Comparison of ENCODE assay signal across 8 mouse cellular contexts in the genomic region with DNA sequence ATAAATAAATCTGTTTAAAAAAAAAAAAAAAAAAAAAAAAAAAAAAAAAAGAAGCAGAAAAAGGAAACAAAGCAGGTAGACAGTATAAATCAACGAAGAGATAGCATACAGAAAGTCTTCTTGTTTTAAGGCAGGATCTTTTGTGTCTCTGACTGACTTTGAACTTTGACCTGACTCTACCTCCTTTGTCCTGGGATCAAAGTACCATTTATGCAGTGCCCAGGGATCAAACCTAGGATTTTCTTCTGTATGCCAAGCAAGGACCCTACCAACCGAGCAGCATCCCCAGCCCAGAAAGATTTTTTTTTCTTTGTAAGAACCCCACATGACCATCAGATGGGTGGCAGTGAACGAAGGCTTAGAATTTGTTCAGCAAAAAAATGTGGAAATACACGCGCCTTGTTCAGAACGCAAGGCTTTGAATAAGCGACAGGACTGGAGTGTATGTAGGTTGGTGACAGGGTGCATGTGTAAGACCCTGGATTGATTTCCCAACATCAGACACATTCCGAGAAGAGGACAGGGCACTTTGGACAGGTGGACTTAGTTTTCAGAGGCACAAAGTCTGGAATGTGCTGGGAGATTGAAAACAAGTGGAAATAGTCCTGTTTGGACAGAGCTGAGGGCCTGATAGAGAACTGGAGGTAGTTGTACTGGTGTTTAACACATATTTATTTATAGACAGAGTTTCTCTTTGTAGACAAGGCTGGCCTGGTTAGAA. TPM values are rescaled to one million over a fixed set of nuclear protein-coding genes. Genes with fewer than 3 reads are reported as not detected.
A peak's percentile ranks its signal among the peaks of the same experiment; 100 is the strongest.
DNase-seq lines count a peak whose midpoint lies in the region; ATAC-seq and TF ChIP-seq lines count a peak whose summit lies in the region.

No protein-coding gene starts in this region.

- 89% methylated on average over 8 of the region's 8 CpGs for WGBS in heart, postnatal 0 days
- WGBS in liver, embryonic 11.5 days = 77% methylated on average over 8 of the region's 8 CpGs

- TF ChIP-seq CTCF in heart, postnatal 0 days (IDR thresholded peaks at IDR 0.05; ENCODE audit: low read depth) = no peak
- TF ChIP-seq CTCF in testis, adult 2 months (IDR thresholded peaks at IDR 0.05; ENCODE audit: control insufficient read depth, insufficient read depth, insufficient replicate concordance, low read depth, low read length) = no peak

- H3K9ac ChIP-seq in heart, postnatal 0 days (replicated peaks; ENCODE audit: low read depth, low read length) = no peak overlapping the region
- H3K9ac ChIP-seq in liver, embryonic 11.5 days (ENCODE audit: low read depth, low read length) = peak overlapping the region; percentile 84; the same call in 1 of the 2 replicates

- peak; percentile 3 for DNase-seq in heart, postnatal 0 days (ENCODE audit: low spot score)
- no peak for DNase-seq in heart, adult 18-20 months
- DNase-seq in testis, postnatal 10 days (ENCODE audit: low spot score) = no peak
- DNase-seq in liver, embryonic 11.5 days (ENCODE audit: low spot score) = no peak
- DNase-seq in yolk sac, embryonic 10.5 days (ENCODE audit: low spot score) = peak; percentile 82
- no peak for DNase-seq in cerebellum, adult 8-10 months
- DNase-seq in urinary bladder, postnatal 4 days (ENCODE audit: low spot score in 2 of 2) = no peak

- TF ChIP-seq POLR2A in testis, adult 2 months (IDR thresholded peaks at IDR 0.05; ENCODE audit: control insufficient read depth, low read depth, low read length) = no peak

- peaks cover 6% of the 10 kb centered on the region for H3K36me3 ChIP-seq in heart, postnatal 0 days (replicated peaks; ENCODE audit: control insufficient read depth, insufficient read depth, low read length)
- H3K36me3 ChIP-seq in testis, adult 2 months (ENCODE audit: control insufficient read depth, insufficient read depth, low read length) = no peaks in the 10 kb centered on the region
- peaks cover 4% of the 10 kb centered on the region; the same call in 1 of the 2 replicates for H3K36me3 ChIP-seq in liver, embryonic 11.5 days (ENCODE audit: control insufficient read depth, insufficient read depth, low read length)

- H3K27me3 ChIP-seq in heart, postnatal 0 days (ENCODE audit: control insufficient read depth, insufficient read depth, low read length) = no peaks in the 10 kb centered on the region
- H3K27me3 ChIP-seq in testis, adult 2 months (ENCODE audit: control insufficient read depth, insufficient read depth, low read length) = no peaks in the 10 kb centered on the region
- no peaks in the 10 kb centered on the region for H3K27me3 ChIP-seq in liver, embryonic 11.5 days (replicated peaks; ENCODE audit: control insufficient read depth, insufficient read depth, low read length)

- H3K4me1 ChIP-seq in heart, postnatal 0 days (ENCODE audit: control insufficient read depth, insufficient read depth) = peaks cover 18% of the 10 kb centered on the region; the same call in 1 of the 2 replicates
- peaks cover 25% of the 10 kb centered on the region for H3K4me1 ChIP-seq in testis, adult 2 months (ENCODE audit: control insufficient read depth, insufficient read depth, low read length)
- H3K4me1 ChIP-seq in liver, embryonic 11.5 days (replicated peaks; ENCODE audit: control insufficient read depth, insufficient read depth, low read length) = peaks cover 32% of the 10 kb centered on the region

- peak overlapping the region; percentile 79; the same call in 1 of the 2 replicates for H3K4me2 ChIP-seq in heart, postnatal 0 days (ENCODE audit: low read depth, low read length)
- H3K4me2 ChIP-seq in liver, embryonic 11.5 days = peak overlapping the region; percentile 95

- H3K9me3 ChIP-seq in heart, postnatal 0 days (replicated peaks; ENCODE audit: control insufficient read depth, low read length) = no peaks in the 10 kb centered on the region
- H3K9me3 ChIP-seq in liver, embryonic 11.5 days (ENCODE audit: control insufficient read depth, low read length) = no peaks in the 10 kb centered on the region

- H3K4me3 ChIP-seq in heart, postnatal 0 days (ENCODE audit: low read depth, low read length) = no peak overlapping the region
- peak overlapping the region; percentile 90 for H3K4me3 ChIP-seq in testis, adult 2 months (ENCODE audit: control insufficient read depth, low read depth, low read length)
- no peak overlapping the region for H3K4me3 ChIP-seq in liver, embryonic 11.5 days (ENCODE audit: low read depth, low read length)

- peak overlapping the region; percentile 89; the same call in 1 of the 2 replicates for H3K27ac ChIP-seq in heart, postnatal 0 days (ENCODE audit: low read depth)
- H3K27ac ChIP-seq in testis, adult 2 months (ENCODE audit: control insufficient read depth, insufficient read depth, low read depth, low read length) = peak overlapping the region; percentile 53; the same call in 1 of the 2 replicates
- H3K27ac ChIP-seq in liver, embryonic 11.5 days (ENCODE audit: low read depth, low read length) = peak overlapping the region; percentile 89

- TF ChIP-seq EP300 in heart, postnatal 0 days (IDR thresholded peaks at IDR 0.05; ENCODE audit: low read depth) = no peak

- no peak for ATAC-seq in heart, postnatal 0 days (ENCODE audit: insufficient read depth, low read depth)
- no peak for ATAC-seq in liver, embryonic 11.5 days (replicated peaks; ENCODE audit: low FRiP score)

RNA-seq across cellular contexts. Expression of a gene that starts 2.1 kb away (rescaled TPM):
- 58.4 and 81.0 TPM in 2 replicates for total RNA-seq in heart, postnatal 0 days (2014; rRNA removed; ENCODE audit: low replicate concordance)
- 28.6 and 29.2 TPM in 2 replicates for polyA plus RNA-seq in heart, postnatal 0 days (2015; fragmentation: Nextera tagmentation; extraction: Ambion mirVana)
- total RNA-seq in heart, adult 18-20 months (2021) = 10 to 100 TPM; 12.7 to 21.2 TPM
- 87.2 and 99.7 TPM in 2 replicates for polyA plus RNA-seq in testis, adult 2 months (2012; rRNA removed)
- polyA plus RNA-seq in liver, embryonic 11.5 days (2014; fragmentation: Nextera tagmentation; extraction: Ambion mirVana) = 41.6 and 47.0 TPM in 2 replicates

Comparison
In these comparisons a context has a peak if more than half of its experiments do, and no peak if none do; other contexts are left out.
1. DNase-seq: peak in heart, postnatal 0 days (single experiment) and yolk sac, embryonic 10.5 days (single experiment); none in heart, adult 18-20 months (0 of 2), testis, postnatal 10 days (single experiment), liver, embryonic 11.5 days (single experiment), cerebellum, adult 8-10 months (single experiment) and urinary bladder, postnatal 4 days (0 of 2).
2. Peak in every context shown above with its lines, with median percentiles within 50 percentile points of each other: H3K27ac ChIP-seq.